Mouse (Mus musculus) spleen, embryonic (tissue): ENCODE results near the gene Odr4.

Source experiments
- CTCF ChIA-PET: fragments of 350-600 bp; sonication (Branson Sonifier 250); formaldehyde crosslinking; loops from one replicate; lab custom pipeline; 2022; lab: Charles Lee

Gene Odr4

DNA sequence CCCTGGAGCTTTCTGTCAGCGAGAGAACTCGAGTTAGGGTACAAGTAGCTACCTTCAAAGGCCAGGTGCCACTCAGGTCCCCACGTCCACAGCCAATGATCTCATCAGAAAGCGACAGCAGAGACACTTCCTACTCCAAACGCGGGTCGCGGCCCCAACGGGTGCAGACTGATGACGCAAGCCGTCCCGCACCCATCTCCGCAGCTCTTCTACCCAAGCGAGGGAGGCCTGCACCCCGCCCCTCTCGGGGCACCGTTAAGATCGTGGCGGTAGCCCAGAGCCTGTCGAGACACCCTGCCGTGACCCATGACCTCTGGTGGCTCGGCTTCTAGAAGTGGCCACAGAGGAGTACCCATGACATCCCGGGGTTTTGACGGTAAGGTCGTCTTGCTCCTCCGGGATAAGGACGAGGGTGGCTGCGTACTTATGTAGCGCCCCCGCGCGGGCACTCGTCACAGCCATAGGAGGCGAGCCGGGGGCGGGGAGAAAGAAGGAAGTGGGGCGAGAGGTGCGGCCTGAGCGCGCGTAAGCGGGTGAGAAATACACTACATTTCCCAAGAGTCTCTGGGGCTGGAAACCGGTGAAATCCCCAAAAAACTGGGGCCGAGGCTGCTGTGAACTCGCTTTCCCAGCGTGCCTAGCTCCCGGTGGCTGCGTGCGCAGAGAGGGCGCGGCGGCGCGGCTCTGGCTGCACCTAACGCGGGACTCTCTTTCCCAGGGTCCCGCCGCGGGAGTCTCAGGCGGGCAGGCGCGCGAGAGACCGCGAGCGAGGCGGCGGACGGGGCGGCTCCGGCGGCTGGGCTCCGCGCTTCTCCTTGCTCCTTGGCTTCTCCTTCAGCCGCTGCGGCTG, at the start of gene Odr4, which contains the start of gene Tpr:
Odr4 (minus strand) TSS at position 443 of the 850 bp plus-strand sequence.
Tpr (plus strand) TSS at position 201 of the 850 bp plus-strand sequence.
- CTCF ChIA-PET = no interaction called here

DNA sequence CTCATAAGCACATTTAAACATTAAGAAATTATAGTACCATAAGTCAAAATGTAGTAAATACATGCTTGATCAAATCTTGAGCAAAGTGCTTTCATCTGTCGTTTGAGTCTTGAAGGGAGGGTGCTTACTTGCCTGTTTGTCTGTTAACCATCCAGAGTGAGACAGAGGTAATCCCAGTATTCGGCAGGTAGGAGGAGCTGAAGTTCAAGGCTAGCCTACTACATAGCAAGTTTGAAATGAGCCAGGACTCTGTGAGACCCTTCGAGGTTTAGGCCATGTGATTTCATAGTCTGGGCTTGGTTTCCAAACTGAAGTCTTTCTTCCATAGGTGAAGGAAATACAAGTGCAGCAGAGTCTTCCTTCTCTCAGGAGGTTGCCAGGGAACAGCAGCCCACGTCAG, 48.9 kb upstream of the Odr4 start:
- CTCF ChIA-PET = interaction anchor here (0.6 kb wide), 1 partner anchor 39 kb away, joined by 3 read pairs; no protein-coding TSS in a partner anchor

DNA sequence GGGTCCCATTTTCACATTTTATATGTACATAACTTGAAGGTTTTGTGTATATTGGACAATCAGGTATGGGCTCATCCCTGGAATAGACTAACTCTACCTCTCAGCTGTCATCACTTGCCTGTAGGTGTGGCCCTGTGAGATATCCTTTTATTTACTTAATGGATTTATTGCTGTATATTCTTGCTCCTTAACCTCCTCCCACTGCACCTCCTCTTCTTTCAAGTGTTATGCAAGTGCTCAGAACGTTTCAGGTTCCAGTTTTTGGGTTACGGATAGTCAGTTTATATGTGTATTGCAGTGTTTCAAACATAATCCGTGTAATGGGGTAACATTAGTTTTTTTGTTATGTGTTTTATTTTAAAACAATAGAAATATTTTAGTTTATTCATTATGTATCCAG, 45.8 kb upstream of the Odr4 start:
- CTCF ChIA-PET = no interaction called here

DNA sequence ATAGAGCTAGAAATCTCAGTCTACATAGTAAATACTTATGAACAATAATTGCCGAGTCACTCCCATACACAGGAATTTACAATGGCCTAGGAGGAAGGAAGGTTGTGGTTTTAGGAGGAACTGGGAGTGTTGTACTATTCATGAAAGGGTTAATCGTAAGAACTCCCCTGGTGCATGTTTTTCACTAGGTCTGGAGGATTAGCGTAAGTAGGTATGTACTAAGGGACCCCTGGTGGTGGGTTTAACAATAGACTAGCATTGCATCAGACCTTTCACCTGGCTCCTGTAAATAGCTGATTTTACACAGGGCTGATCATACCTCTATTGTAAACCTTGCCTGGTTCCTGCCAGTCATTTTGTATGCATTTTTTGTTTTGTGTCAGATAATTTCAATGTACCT, 33.3 kb upstream of the Odr4 start:
- CTCF ChIA-PET = no interaction called here

DNA sequence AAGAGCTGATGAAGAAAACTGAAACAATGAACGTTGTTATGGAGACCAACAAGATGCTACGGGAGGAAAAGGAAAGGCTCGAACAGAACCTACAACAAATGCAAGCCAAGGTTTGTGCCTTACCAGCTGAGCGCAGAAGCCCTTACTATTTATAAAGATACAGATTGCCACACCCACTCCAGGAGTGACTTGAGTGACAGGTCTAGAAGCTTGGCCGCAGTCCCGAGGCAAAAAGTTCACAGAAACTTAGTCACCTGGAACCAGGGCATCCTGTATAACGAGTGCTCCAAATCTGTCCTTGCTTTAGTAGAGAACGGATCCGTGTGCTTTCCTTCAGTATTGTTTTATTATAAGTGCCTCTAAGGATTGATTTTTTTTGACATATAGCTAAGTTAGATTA, 32.8 kb upstream of the Odr4 start:
- CTCF ChIA-PET = no interaction called here

DNA sequence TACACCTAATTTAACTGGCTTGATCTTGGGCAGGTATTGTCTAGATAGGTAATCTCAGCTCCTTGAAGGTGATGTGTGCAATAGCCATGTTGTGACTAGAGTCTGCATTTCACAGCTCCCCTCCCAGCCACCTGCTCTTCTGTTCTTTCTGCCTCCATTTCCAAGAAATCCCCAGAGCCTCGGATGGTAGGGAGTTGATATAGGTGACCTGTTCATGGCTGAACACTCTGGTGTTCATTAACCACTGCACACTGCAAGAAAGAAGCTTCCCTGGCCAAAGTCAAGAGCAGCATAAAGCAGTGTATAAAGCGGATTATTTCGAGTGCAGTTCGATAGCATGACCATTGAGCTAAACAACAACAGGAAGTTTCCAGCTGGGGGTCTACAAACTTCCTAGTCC, 25.5 kb upstream of the Odr4 start:
- CTCF ChIA-PET = no interaction called here

DNA sequence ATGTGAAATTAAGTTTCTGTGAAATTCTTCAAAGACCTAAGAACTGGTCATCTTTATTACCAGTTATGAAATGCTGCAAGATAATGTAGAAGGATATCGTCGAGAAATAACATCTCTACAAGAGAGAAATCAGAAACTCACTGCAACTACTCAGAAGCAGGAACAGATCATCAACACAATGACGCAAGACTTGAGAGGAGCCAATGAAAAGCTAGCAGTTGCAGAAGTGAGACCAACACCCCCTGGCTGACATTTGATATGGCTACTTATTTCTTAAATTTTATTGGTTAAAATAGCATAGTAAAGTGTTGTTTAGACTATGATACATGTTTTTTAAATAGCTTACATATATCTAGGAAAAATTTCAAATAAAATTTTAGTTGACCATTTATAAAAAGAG, 23.1 kb upstream of the Odr4 start:
- CTCF ChIA-PET = no interaction called here

DNA sequence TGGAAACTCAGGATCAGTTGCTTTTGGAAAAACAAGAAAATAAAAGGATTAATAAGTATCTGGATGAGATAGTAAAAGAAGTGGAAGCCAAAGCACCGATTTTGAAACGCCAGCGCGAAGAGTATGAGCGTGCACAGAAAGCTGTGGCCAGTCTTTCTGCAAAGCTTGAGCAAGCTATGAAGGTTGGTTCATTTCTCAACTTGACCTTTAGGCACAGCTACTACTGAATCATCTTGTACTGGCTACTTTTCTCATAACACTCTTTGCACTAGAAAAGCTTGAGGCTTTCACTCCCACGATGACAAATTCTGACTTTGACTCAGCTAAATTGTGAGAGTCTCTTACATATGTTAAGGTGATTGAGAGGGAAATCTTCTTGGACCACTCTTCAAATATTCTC, 17.1 kb upstream of the Odr4 start:
- CTCF ChIA-PET = interaction anchor here (0.5 kb wide), 1 partner anchor 16 kb away, joined by 4 read pairs; no protein-coding TSS in a partner anchor

DNA sequence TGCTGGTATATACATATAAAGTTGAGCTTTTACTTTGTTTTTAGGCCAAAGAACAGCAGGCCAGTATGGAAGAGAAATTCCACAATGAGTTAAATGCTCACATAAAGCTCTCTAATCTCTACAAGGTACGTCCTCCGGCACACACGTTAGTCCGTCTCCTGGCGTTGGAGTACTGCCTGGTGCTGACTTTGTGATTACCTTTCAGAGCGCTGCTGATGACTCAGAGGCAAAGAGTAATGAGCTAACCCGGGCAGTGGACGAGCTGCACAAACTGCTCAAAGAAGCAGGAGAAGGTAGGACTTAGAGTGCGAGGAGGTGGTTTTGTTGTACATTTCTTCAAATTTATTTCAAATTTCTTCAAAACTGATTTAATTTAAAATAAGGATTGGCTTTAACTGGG, 14.4 kb upstream of the Odr4 start:
- CTCF ChIA-PET = no interaction called here

DNA sequence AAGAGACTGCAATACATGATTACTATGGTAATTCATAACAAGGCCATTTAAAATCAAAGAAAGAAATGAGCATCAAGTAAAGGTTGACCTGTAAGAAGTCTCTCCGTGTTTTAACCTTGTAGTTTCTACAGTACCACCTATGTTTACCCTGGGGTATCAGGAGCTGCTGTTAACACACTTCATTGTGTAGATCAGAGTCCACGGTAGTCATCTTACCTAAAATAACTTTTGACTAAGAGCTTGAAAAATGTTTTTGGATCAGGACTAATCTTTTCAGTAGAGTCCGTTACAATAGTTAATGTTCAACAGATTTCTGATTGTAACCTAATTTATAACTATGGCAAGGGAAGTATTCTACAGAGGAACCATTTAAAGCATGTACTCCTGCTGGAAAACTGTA, 11.7 kb upstream of the Odr4 start:
- CTCF ChIA-PET = no interaction called here

DNA sequence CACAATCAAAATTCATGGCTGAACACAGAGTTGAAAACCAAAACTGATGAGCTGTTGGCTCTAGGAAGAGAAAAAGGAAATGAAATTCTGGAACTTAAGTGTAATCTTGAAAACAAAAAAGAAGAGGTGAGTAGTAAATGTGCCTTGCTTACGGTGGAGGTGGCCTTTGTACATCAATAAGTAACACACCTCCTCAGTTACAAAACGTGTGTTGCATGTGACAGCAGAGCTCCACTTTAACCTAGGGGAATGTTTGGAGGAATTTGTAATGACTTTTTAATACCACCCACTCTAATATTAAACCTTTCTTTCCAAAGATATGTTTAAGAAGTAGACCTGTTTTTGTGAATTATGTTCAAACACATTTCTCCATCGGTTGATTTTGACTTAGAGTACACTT, 11.0 kb upstream of the Odr4 start:
- CTCF ChIA-PET = no interaction called here

DNA sequence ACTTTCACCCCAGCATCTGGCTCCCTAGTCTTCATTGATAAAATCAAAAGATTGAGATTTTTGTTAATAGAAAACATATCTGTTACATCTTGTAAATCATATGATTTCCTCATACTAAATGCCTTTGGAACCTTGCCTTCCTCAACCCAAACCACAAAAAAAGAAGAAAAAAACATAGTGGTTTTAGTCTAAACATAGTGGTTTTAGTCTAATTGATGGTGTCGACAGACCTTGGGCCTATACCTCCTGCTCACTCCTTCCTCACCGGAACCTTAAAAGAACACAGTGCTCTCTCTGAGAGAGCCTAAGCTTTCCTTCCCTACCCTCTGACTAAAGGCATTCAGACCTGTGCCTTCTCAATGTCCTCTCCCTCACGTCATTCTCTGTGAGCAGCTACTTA, 3.1 kb upstream of the Odr4 start:
- CTCF ChIA-PET = no interaction called here

DNA sequence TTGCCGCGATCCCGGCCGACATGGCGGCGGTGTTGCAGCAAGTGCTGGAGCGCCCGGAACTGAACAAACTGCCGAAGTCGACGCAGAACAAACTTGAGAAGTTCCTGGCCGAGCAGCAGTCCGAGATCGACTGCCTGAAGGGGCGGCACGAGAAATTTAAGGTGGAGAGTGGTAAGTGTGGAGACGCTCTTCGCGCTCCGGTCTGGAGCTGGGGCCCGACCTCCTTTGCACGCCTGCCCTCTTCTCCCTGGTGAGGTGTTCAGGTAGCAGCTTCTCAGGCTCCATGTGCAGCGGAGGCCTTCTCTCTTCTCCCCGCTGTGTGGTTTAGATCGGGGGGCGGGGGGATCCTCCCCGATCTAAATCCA, 590 bp upstream of the Odr4 start:
- CTCF ChIA-PET = interaction anchor here (0.6 to 0.7 kb wide), 2 partner anchors 13 to 1365 kb away, joined by 3 read pairs; no protein-coding TSS in a partner anchor

DNA sequence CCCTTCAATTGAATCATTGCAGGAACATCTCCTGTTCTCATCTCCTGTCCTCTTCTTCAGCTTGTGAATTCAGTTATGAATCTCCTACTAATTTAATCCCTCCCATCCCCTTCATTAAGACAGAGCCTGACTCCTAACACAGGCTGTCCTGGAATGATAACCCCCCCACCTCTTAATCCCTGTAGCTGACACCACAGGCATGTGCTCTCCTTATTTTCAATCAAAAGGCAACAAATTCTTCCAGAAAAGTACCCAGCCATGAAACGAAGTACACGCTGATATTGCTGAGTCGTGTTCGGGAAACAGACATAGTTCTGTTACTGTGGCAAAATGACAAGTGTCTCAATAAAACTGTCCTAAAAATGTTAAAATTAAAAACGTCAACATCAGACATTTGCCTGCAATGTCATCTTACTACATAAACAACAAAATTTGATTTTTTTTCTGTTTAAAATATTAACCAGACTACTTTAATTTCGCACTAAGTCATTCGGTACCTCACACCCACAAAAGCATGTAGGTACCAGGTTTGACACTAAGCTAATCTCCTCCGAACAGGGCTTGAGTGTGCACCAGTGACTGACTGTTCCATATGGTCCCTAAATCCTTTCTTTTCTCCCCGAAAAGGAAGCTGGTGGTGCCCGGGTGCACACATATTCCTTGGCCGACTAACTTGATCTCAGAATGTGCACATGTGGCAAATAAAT, 796 bp downstream of the Odr4 start:
- CTCF ChIA-PET = interaction anchor here (0.6 kb wide), 1 partner anchor 1365 kb away, joined by 3 read pairs; no protein-coding TSS in a partner anchor

DNA sequence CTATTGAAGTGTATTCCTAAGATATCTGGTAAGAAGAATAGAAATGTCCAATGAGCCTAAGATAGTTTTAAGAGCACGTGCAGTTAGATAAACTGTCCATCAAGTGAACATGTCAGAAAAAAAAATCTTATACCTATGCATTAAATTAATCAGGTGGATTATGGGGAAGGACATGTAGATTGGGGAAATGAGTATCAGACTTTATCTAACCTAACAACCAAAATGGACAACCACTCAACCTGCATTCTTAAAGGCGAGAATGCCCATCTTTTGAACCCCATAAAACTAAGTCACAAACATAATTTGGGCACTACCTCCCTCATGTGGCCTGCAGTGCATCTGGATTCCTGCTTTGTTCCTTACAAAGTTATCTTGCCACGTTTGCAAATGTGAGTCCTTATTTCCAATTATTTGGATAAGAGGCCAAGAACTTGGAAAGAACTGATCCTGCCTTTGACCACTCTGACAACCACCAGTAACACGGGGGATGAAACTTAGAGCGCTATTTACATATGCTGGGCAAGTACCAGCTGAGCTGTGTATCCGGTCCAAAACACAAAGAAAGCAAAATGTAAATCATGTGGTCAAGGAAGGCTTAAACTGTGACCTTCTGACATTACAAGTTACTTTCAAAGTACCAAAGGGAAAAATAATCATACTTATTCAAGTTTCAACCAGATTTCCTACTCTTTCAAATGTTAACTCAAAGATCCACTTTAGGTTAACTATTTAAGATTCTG, 3.3 kb downstream of the Odr4 start:
- CTCF ChIA-PET = no interaction called here

DNA sequence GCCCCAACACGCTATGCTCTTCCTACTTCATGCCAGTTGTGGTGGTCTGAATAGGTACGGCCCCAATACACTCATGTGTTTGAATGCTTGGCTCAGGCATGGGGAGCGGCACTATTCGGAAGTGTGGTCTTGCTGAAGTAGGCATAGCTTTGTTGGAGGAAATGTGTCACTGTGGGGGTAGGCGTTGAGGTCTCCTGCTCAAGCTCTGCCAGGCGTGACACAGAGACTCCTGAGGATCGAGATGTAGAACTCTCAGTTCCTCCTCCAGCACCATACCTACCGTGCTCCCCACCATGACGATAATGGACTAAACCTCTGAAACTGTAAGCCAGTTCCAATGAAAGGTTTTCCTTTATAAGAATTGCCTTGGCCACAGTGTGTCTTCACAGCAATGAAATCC, 5.3 kb downstream of the Odr4 start:
- CTCF ChIA-PET = no interaction called here

DNA sequence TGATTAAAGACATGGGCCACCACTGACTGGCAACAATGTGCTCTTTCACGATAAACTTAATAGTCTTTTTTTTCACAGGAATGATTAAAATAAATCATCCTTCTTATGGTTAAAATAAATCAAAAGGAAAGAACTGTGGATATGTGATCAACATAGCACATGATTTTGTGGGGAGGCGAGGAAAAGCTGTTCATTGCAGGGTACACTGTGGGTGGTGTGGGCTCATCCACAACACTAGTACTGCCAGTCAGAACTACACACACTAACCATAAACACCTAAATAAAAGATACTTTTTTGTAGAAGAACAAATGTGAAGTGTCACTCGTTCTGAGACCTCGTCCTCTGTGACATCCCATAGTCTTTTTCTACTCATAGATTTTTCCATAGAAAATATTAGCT, 8.7 kb downstream of the Odr4 start:
- CTCF ChIA-PET = no interaction called here

DNA sequence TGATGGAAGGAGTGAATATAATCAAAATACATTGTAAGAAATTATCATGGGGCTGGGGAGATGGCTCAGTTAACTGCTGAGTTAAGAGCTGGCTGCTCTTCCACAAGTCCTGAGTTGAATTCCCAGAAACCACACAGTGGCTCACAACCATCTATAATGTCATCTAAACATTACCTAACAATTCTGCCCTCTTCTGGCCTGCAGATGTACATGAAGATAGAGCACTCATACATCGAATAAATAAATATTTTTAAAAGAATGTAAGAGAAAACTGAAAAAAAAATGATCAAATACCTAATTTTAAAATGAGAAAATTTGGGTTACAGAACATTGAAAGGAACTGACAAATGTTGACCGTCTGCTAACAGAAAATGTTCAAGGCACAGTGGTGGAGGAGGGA, 18.6 kb downstream of the Odr4 start:
- CTCF ChIA-PET = no interaction called here

DNA sequence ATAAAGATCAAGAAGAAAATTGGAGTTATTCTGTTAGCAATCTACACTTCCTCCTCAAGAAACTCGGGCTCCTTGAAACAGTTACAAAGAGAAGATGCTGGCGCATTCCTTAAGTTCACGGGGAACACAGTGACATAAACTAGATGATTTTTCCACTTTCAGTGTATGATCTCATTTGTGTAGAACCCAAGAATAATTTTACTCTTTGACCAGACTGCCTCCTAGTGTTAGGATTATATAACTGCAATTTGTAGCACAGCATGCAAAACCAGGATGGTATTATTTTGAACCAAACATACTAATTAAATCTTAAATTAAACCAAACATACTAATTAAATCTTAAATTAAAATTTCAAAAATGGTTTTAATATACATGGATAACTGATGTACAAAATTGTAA, 20.0 kb downstream of the Odr4 start:
- CTCF ChIA-PET = no interaction called here

DNA sequence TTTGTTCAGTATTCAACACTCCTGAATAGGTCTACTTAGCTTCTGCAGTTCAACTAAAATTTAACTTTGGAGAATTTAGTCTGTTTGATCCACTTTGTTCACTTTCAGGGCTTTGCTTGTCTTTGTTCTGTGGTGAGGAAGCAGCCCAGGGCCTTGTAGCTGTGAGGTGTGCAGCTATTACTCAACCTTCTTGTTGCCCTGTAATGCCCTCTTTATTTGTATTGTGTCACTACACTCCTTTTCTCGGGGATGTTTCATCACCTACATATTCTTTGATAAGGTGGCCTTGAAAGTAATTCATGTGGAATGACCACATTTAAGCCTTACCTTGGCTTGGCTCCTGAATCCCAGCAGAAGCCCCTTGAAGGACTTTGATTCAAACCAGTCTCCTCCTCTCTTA, 32.0 kb downstream of the Odr4 start:
- CTCF ChIA-PET = no interaction called here

DNA sequence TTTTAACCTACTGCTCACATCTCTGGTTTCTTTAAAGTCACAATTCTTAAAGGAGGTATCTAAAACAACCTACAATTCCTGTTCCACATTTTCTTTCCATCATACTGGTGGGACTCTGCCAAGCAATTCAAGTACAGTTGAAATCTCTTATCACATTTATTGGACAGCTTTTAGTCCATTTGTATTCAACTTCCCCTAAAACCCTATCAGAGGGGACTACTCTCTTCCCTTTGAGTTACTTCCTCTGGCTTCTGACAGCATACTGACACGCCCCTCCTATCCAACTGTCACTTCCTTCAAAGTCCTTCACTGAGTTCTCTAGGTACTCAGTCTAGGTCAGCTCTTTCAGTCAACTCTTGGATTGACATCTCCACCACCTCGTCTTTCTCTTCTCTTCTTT, 57.8 kb downstream of the Odr4 start:
- CTCF ChIA-PET = no interaction called here

DNA sequence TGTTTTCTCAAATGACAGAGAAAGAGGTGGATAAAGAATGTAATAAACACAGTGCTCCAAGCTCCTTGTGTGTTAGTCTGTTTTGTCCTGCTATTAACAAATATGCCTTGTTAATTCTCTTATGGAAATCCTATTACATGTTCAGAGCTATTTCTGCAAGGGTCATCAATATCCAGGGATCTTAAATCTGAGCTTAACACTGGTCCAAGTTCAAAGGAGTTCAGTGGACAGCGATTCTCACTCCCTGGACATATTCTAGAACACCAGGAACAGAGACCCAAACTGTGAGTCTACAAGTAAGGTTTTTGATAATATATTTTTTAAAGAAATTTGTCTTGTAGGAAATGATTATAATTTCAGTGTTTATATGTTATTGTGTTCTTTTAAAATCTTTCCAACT, 73.7 kb downstream of the Odr4 start, which contains the start of gene Pdc:
Pdc (plus strand) TSS at position 213 of the 400 bp plus-strand sequence.
- CTCF ChIA-PET = no interaction called here
